Mouse (Mus musculus): ENCODE results near the gene Dnajc7.
A peak's percentile ranks its signal among the peaks of the same experiment; 100 is the strongest.

Dnajc7 gene

GRCm38 (mm10) chr11:100619982-100620381, at the start of gene Dnajc7:
Dnajc7 (minus strand) TSS chr11:100620168.
- DNase-seq (ENCODE audit: low read depth, low spot score), result peak; percentile 71

- no peak for DNase-seq (ENCODE audit: low read depth, low spot score)
Observed at GRCm38 (mm10) chr11:100659806-100660205, 39.8 kb upstream of the Dnajc7 start.

GRCm38 (mm10) chr11:100656458-100656857, 36.5 kb upstream of the Dnajc7 start:
- DNase-seq (ENCODE audit: low read depth, low spot score), result no peak

- DNase-seq (ENCODE audit: low read depth, low spot score), result peak; percentile 32
Observed at GRCm38 (mm10) chr11:100655589-100655988, 35.6 kb upstream of the Dnajc7 start.

GRCm38 (mm10) chr11:100651748-100652147, 31.8 kb upstream of the Dnajc7 start:
- no peak for DNase-seq (ENCODE audit: low read depth, low spot score)

- no peak for DNase-seq (ENCODE audit: low read depth, low spot score)
Observed at GRCm38 (mm10) chr11:100651205-100651604, 31.2 kb upstream of the Dnajc7 start.

GRCm38 (mm10) chr11:100648405-100648804, 28.4 kb upstream of the Dnajc7 start:
- DNase-seq (ENCODE audit: low read depth, low spot score), result no peak

- peak; percentile 73 for DNase-seq (ENCODE audit: low read depth, low spot score)
Observed at GRCm38 (mm10) chr11:100646265-100646664, 26.3 kb upstream of the Dnajc7 start.

- no peak for DNase-seq (ENCODE audit: low read depth, low spot score)
Observed at GRCm38 (mm10) chr11:100643612-100644575, 23.9 kb upstream of the Dnajc7 start.

GRCm38 (mm10) chr11:100640159-100640906, 20.4 kb upstream of the Dnajc7 start:
- DNase-seq (ENCODE audit: low read depth, low spot score), result peak; percentile 55

GRCm38 (mm10) chr11:100634530-100634929, 14.6 kb upstream of the Dnajc7 start:
- DNase-seq (ENCODE audit: low read depth, low spot score), result no peak

GRCm38 (mm10) chr11:100628862-100629352, 8.9 kb upstream of the Dnajc7 start:
- no peak for DNase-seq (ENCODE audit: low read depth, low spot score)

GRCm38 (mm10) chr11:100628056-100628455, 8.1 kb upstream of the Dnajc7 start:
- DNase-seq (ENCODE audit: low read depth, low spot score), result no peak

GRCm38 (mm10) chr11:100626701-100627195, 6.8 kb upstream of the Dnajc7 start:
- peak; percentile 85 for DNase-seq (ENCODE audit: low read depth, low spot score)

GRCm38 (mm10) chr11:100625754-100626700, 6.1 kb upstream of the Dnajc7 start:
- no peak for DNase-seq (ENCODE audit: low read depth, low spot score)

GRCm38 (mm10) chr11:100623867-100624266, 3.9 kb upstream of the Dnajc7 start:
- DNase-seq (ENCODE audit: low read depth, low spot score), result no peak

GRCm38 (mm10) chr11:100622714-100623113, 2.7 kb upstream of the Dnajc7 start:
- peak; percentile 95 for DNase-seq (ENCODE audit: low read depth, low spot score)

- DNase-seq (ENCODE audit: low read depth, low spot score), result peak; percentile 95
Observed at GRCm38 (mm10) chr11:100619485-100619975, 438 bp downstream of the Dnajc7 start.

GRCm38 (mm10) chr11:100618761-100619484, 1.0 kb downstream of the Dnajc7 start, which contains the start of gene Nkiras2:
Nkiras2 (plus strand) TSS chr11:100619244.
- peak; percentile 86 for DNase-seq (ENCODE audit: low read depth, low spot score)

GRCm38 (mm10) chr11:100617480-100617879, 2.5 kb downstream of the Dnajc7 start:
- DNase-seq (ENCODE audit: low read depth, low spot score), result no peak
